Mouse (Mus musculus): ENCODE results near the gene Gsto2. TPM values are rescaled to one million over a fixed set of nuclear protein-coding genes. Genes with fewer than 3 reads are reported as not detected.

The Gsto2 gene
- polyA plus RNA-seq, 1 experiment from 2014 or later, result 1.8 TPM

DNA sequence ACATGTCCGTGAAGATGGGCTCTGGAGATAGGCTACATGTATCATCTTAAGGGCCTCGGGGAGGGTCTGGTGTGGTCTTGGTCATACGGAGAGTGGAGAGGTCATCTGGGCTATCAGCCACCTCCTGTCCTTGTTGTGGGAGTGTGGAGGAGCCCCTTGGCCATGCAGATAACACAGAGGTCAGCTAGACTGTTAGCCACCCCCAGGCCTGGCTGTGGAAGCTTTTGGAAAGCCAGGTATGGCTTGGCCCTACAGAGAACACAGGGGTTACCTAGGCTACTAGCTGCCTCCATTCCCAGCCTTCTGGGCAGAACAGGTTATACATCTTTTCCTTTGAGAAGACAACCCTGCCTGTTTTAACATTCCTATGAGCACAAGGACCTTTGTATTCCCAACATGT lies 2.8 kb upstream of the Gsto2 start:
- ATAC-seq, result no peak
- WGBS, result 92% methylated on average over 3 of the region's 3 CpGs
- H3K4me1 ChIP-seq, result peaks cover 6% of the 10 kb centered on the region
- no peak overlapping the region for H3K4me2 ChIP-seq
- no peak overlapping the region for H3K27ac ChIP-seq
- no peak overlapping the region for H3K9ac ChIP-seq
- no peaks in the 10 kb centered on the region for H3K27me3 ChIP-seq
- H3K36me3 ChIP-seq (ENCODE audit: poor library complexity, severe bottlenecking), result peaks cover 14% of the 10 kb centered on the region; the same call in 1 of the 2 replicates
- H3K4me3 ChIP-seq, result no peak overlapping the region
- H3K9me3 ChIP-seq (replicated peaks), result no peaks in the 10 kb centered on the region

DNA sequence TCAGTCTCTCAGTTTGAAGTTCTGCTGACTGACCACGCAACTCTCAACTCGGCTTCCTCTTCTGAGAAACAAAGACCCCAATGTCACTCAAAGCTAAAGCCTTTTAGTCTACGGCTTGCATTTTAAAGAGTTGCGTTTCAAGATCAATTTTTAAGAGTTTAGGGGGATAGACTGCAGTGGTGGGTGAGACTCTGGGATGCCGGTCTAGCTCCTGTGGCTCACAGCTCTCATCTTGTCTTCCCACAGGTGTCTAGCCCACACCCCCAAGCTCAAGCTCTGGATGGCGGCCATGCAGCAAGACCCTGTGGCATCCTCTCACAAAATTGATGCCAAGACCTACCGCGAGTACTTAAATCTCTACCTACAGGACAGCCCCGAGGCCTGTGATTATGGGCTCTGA lies 1.3 kb upstream of the Gsto2 start:
- ATAC-seq, result no peak
- Histone ChIP-seq H3K27ac (no peak overlapping the region), H3K4me1 (peaks cover 6% of the 10 kb centered on the region), H3K9me3 (replicated peaks) (no peaks in the 10 kb centered on the region), H3K4me3 (no peak overlapping the region), H3K36me3 (ENCODE audit: poor library complexity, severe bottlenecking) (peaks cover 14% of the 10 kb centered on the region; the same call in 1 of the 2 replicates), H3K9ac (no peak overlapping the region), H3K27me3 (no peaks in the 10 kb centered on the region), H3K4me2 (no peak overlapping the region)
- WGBS, result 96% methylated on average over 9 of the region's 9 CpGs

DNA sequence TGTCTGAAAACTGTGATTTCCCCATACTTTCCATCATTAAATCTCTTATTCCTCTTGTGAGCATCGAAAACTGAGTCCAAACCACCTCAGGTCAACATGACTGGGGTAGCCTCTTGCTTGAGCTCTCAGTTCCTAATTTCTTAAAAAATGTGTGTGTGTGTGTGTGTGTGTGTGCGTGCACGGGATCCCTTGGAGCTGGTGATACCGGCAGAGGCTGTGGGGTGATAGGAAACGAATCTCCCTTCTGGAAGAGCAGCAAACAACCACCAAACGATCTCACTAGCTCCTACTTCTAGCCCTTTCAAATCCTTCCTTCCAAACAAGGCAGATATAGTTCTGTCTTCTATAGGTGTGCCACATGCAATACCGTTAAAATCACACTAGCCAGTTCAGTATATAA lies 613 bp upstream of the Gsto2 start:
- Histone ChIP-seq H3K9ac (peak overlapping the region; percentile 89), H3K27ac (no peak overlapping the region), H3K4me1 (peaks cover 6% of the 10 kb centered on the region), H3K9me3 (replicated peaks) (no peaks in the 10 kb centered on the region), H3K36me3 (ENCODE audit: poor library complexity, severe bottlenecking) (peaks cover 8% of the 10 kb centered on the region; the same call in 1 of the 2 replicates), H3K4me2 (peak overlapping the region; percentile 75), H3K4me3 (peak overlapping the region; percentile 67), H3K27me3 (0 out of 2 replicates have a peak, but pooled peaks cover 2% of the 10 kb centered on the region)
- WGBS, result 83% methylated on average over 7 of the region's 7 CpGs
- no peak for ATAC-seq

DNA sequence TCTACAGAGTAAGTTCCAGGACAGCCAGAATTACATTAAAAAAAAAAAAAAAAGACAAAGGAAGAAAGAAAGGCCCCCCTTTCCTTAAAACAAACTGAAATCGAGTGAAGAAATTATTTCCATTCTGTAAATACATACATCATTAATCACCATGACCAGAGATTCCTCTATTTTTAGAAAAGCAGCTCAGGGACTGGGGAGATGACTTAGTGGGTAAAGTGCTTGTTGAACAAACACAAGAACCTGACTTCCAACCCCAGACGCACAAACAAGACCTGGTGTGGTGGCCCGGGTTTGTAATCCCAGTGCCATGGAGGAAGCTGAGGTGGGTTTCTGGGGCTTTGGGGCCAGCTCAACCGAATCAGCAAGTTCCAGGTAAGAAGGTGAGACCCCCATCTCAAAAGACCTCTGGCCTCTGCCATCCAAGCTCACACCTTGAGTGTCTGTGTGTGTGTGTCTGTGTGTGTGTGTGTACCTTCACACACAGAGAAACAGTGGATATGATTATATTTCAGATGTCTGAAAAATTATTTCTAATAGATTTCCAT lies 2.4 kb downstream of the Gsto2 start:
- H3K4me3 ChIP-seq, result no peak overlapping the region
- H3K4me2 ChIP-seq, result no peak overlapping the region
- H3K9ac ChIP-seq, result no peak overlapping the region
- ATAC-seq, result no peak
- no peaks in the 10 kb centered on the region for H3K36me3 ChIP-seq (ENCODE audit: poor library complexity, severe bottlenecking)
- no peaks in the 10 kb centered on the region for H3K9me3 ChIP-seq (replicated peaks)
- H3K27me3 ChIP-seq, result 0 out of 2 replicates have a peak, but pooled peaks cover 3% of the 10 kb centered on the region
- no peak overlapping the region for H3K27ac ChIP-seq
- 76% methylated on average over 4 of the region's 4 CpGs for WGBS
- peaks cover 6% of the 10 kb centered on the region for H3K4me1 ChIP-seq

DNA sequence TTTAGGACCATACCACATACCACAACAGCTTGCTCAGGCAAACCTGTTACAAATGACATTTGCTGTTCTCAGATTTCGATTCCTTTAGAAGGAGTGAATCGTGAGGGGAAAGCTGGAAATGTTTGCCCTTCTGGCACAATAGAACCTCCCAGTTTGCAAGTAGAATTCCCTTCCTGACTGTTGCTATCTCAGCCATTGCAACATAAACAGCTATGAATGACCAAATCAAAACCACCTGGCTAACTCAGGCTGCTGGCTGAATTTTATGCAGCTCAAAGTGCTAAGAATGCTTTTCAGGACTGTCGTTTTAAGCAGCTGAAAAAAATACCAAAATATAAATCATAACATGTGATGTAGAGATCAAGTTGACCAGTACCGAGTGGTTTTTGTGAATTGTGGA lies 3.6 kb downstream of the Gsto2 start:
- no peak for ATAC-seq
- H3K4me3 ChIP-seq, result no peak overlapping the region
- 0 out of 2 replicates have a peak, but pooled peaks cover 3% of the 10 kb centered on the region for H3K27me3 ChIP-seq
- H3K36me3 ChIP-seq (ENCODE audit: poor library complexity, severe bottlenecking), result no peaks in the 10 kb centered on the region
- 80% methylated on average over 4 of the region's 4 CpGs for WGBS
- H3K9ac ChIP-seq, result no peak overlapping the region
- no peak overlapping the region for H3K27ac ChIP-seq
- H3K4me1 ChIP-seq, result peaks cover 6% of the 10 kb centered on the region
- no peaks in the 10 kb centered on the region for H3K9me3 ChIP-seq (replicated peaks)
- no peak overlapping the region for H3K4me2 ChIP-seq

DNA sequence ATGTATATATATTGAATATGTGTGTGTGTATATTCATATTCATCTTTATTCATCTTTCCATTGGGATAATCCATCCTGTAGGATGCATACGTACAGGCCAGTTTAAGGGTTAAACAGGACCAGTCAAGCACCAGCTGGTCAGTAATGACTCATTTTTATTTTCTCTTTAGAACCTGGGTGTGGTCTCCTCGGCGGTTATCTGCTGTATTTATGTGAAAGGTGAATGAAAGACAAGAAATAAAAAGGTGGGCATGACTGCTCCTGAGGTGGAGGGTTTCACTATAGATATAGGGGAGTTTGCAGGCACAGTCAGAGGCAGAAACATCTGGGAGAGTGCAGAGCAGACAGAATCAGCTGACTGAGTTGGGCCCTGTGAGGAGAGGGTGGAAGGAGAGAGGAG lies 4.2 kb downstream of the Gsto2 start:
- no peaks in the 10 kb centered on the region for H3K9me3 ChIP-seq (replicated peaks)
- 0 out of 2 replicates have a peak, but pooled peaks cover 3% of the 10 kb centered on the region for H3K27me3 ChIP-seq
- H3K4me3 ChIP-seq, result no peak overlapping the region
- ATAC-seq, result no peak
- no peak overlapping the region for H3K4me2 ChIP-seq
- no peaks in the 10 kb centered on the region for H3K36me3 ChIP-seq (ENCODE audit: poor library complexity, severe bottlenecking)
- peaks cover 6% of the 10 kb centered on the region for H3K4me1 ChIP-seq
- WGBS, result 78% methylated on average over 3 of the region's 3 CpGs
- H3K27ac ChIP-seq, result no peak overlapping the region
- H3K9ac ChIP-seq, result no peak overlapping the region

DNA sequence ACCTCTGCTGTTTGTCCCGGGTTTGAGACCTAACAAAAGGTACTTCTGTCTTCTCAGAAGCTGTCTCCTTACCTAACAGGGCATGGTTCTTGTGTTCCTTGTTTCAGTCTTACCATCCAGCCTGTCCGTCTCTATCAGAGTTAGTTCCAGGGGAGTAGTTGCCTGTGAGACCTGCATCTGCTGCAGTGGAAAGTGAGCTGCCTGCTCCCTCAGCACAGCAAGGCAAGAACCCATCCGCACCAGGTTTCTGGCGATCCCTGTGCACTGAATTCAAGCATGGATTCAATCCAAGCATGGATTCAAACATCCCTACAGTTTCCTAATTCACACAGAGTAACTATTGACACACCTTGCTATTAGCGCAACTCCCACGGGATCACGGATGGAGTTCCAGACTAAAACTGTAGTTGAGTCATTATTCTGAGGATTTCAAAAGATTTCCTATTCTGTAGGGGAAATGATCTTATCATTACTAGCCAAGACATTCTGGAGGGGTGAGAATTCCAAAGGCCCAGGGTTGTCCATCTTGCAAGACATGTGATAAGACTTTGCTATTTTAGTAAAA lies 4.8 kb downstream of the Gsto2 start:
- H3K4me2 ChIP-seq, result no peak overlapping the region
- 70% methylated on average over 7 of the region's 7 CpGs for WGBS
- no peak for ATAC-seq
- no peak overlapping the region for H3K9ac ChIP-seq
- no peaks in the 10 kb centered on the region for H3K4me1 ChIP-seq
- H3K4me3 ChIP-seq, result no peak overlapping the region
- no peaks in the 10 kb centered on the region for H3K36me3 ChIP-seq (ENCODE audit: poor library complexity, severe bottlenecking)
- 0 out of 2 replicates have a peak, but pooled peaks cover 3% of the 10 kb centered on the region for H3K27me3 ChIP-seq
- no peaks in the 10 kb centered on the region for H3K9me3 ChIP-seq (replicated peaks)
- H3K27ac ChIP-seq, result no peak overlapping the region

DNA sequence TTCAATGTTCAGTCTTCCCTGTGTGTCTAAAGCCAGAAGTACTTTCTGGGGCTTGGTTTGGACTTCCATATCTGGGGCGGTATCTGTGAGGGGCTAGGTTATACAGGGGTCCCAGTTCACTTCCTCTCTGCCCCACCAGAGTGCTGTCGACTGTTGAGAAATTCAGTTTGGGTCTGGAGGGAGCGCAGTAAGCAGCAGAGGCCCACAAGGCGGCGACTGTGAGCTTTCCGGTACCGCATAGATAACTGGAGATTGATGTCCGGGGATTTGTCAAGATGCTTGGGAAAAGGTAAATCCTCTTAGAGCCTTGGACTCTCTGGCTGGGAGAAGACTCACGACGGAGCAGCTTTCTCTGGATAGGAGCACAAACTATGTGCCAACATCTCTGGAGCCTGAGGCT lies 6.2 kb downstream of the Gsto2 start:
- Histone ChIP-seq H3K9ac (no peak overlapping the region), H3K36me3 (ENCODE audit: poor library complexity, severe bottlenecking) (no peaks in the 10 kb centered on the region), H3K27ac (no peak overlapping the region), H3K9me3 (replicated peaks) (no peaks in the 10 kb centered on the region), H3K4me1 (no peaks in the 10 kb centered on the region), H3K27me3 (0 out of 2 replicates have a peak, but pooled peaks cover 3% of the 10 kb centered on the region), H3K4me3 (no peak overlapping the region), H3K4me2 (no peak overlapping the region)
- no peak for ATAC-seq
- WGBS, result 24% methylated on average over 10 of the region's 10 CpGs

DNA sequence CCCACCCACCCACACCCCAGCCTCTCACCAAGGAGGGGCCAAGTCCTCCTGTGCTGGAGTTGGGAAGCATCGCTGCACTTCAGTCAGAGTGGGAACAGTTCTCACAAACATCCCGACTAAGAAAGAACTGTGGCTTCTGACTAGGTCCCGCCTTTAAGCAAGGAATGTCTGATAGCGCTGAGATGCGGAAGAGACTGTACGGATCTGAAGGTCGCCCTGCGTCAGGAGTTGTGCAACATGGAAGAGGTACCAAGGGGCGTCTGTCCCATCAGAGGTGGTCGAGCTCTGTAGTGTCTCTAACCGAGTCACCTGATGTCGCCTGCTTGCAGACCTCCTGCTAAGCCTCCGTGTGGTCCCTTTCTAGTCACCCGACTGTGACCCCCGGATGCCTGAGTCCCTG lies 10.9 kb downstream of the Gsto2 start:
- Histone ChIP-seq H3K36me3 (ENCODE audit: poor library complexity, severe bottlenecking) (no peaks in the 10 kb centered on the region), H3K4me2 (no peak overlapping the region), H3K27ac (no peak overlapping the region), H3K9ac (no peak overlapping the region), H3K9me3 (replicated peaks) (no peaks in the 10 kb centered on the region), H3K27me3 (no peaks in the 10 kb centered on the region), H3K4me1 (no peaks in the 10 kb centered on the region), H3K4me3 (no peak overlapping the region)
- ATAC-seq, result no peak
- 79% methylated on average over 15 of the region's 15 CpGs for WGBS

DNA sequence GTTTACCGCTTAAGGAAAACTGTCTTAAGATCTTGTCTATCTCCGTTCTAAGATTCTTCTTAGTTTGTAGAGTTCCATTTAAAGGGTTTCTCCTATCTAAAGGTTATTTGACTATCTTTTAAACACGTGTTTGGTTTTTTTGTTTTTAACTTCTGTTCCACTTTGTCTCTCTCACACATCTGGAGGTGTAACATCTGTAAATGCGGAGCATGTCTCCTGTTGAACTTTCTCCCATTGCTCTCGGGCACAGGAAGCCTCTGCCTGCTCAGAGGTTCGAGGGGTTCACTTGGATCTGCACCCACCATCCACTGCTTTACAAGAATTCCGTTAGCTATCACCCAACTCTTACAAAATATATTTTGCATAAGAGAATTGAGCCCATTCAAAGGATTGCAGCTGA lies 16.2 kb downstream of the Gsto2 start:
- Histone ChIP-seq H3K9me3 (replicated peaks) (no peaks in the 10 kb centered on the region), H3K4me1 (no peaks in the 10 kb centered on the region), H3K27me3 (no peaks in the 10 kb centered on the region), H3K9ac (no peak overlapping the region), H3K36me3 (ENCODE audit: poor library complexity, severe bottlenecking) (no peaks in the 10 kb centered on the region), H3K4me3 (no peak overlapping the region), H3K4me2 (no peak overlapping the region), H3K27ac (no peak overlapping the region)
- ATAC-seq, result no peak
- 87% methylated on average over 7 of the region's 7 CpGs for WGBS

DNA sequence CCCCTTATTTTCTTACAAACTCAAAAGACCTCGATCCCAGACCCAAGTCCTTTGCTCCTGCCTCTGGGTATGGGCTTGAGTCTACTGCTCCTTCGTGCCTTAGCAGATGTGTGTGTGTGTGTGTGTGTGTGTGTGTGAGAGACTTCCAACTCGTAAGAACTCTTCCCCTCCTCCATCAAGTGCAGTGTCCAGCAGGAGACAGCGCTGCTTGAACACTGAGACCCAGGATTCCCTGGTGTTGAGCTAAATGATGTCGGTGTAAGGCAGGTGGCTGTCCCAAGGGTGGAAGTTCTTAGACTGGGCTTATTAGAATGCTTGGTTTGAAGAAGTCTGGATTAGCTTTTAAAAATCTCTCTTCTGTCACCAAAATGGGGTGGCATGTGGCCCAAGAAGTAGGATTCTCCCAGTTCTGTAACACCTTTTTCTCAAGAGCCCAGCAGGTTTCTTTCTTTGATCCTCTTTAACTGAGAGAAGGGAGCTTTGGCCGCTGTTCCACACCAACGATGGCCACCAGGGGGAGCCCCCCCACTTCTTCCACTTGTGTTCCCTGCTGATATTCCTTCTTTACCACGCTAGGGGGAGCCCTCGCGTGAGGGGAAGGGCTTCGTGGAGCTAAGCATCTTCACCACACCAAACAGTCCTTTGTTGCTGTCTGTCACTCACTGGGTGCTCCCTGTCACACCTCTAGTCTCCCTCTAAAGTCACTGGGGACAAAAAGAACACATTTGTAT lies 17.0 kb downstream of the Gsto2 start:
- Histone ChIP-seq H3K27me3 (no peaks in the 10 kb centered on the region), H3K9me3 (replicated peaks) (no peaks in the 10 kb centered on the region), H3K4me3 (no peak overlapping the region), H3K36me3 (ENCODE audit: poor library complexity, severe bottlenecking) (no peaks in the 10 kb centered on the region), H3K4me2 (no peak overlapping the region), H3K27ac (no peak overlapping the region), H3K4me1 (no peaks in the 10 kb centered on the region), H3K9ac (no peak overlapping the region)
- peak; percentile 88 for ATAC-seq
- WGBS, result 29% methylated on average over 11 of the region's 11 CpGs

DNA sequence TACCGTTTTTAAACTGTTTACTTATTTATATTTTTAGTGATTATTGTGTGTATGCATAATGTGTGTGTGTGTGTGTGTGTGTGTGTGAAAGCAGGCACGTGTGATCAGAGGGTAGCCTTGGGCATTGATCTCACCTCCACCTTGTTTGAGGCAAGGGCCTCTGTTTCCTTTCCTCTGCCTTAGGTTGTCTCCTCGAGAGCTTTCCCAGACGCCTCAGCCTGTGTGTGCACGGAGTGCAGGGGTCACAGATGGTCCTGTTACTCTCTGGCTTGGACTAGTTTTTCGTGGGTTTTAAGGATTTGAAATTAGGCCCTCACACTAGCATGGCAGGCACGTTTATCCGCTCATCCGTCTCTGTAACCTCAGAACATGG lies 17.5 kb downstream of the Gsto2 start:
- H3K9ac ChIP-seq, result no peak overlapping the region
- no peaks in the 10 kb centered on the region for H3K4me1 ChIP-seq
- H3K36me3 ChIP-seq (ENCODE audit: poor library complexity, severe bottlenecking), result no peaks in the 10 kb centered on the region
- H3K4me3 ChIP-seq, result no peak overlapping the region
- ATAC-seq, result peak; percentile 56
- H3K4me2 ChIP-seq, result no peak overlapping the region
- H3K27ac ChIP-seq, result no peak overlapping the region
- H3K27me3 ChIP-seq, result no peaks in the 10 kb centered on the region
- no peaks in the 10 kb centered on the region for H3K9me3 ChIP-seq (replicated peaks)
- 68% methylated on average over 9 of the region's 9 CpGs for WGBS

Measured in forebrain, embryonic 13.5 days (tissue).